Mouse (Mus musculus) liver, embryonic 11.5 days (tissue): Measurements from ENCODE around the gene Fbrsl1. TPM values are rescaled to one million over a fixed set of nuclear protein-coding genes. Genes with fewer than 3 reads are reported as not detected.
A peak's percentile ranks its signal among the peaks of the same experiment; 100 is the strongest.

Source experiments
- ATAC-seq: fragments of 200-750 bp; cut with Nextera tagmentation; replicated peaks from 2 replicates; pipeline ENCODE4 v1.8.0; 2017; ENCODE audit warnings: moderate number of reproducible peaks, mild to moderate bottlenecking, moderate TSS enrichment, moderate library complexity; ENCODE audit not compliant: low FRiP score
- DNase-seq: peaks from one replicate; pipeline ENCODE4 v3.0.0-alpha.2; 2017; ENCODE audit warnings: low spot score
- H3K27ac ChIP-seq: fragments of 300-500 bp; sonication (generic); 2 replicates; pipeline ENCODE4 v1.5.1; 2014; ENCODE audit warnings: mild to moderate bottlenecking, low read depth, low read length, control low read depth
- H3K27me3 ChIP-seq: fragments of 300-500 bp; sonication (generic); replicated peaks from 2 replicates; pipeline ENCODE4 v1.6.1; 2014; ENCODE audit warnings: low read length, mixed read lengths; ENCODE audit not compliant: control insufficient read depth, insufficient read depth
- H3K36me3 ChIP-seq: fragments of 300-500 bp; sonication (generic); 2 replicates; pipeline ENCODE4 v1.6.1; 2014; ENCODE audit warnings: mild to moderate bottlenecking, low read length, moderate library complexity, mixed read lengths; ENCODE audit not compliant: control insufficient read depth, insufficient read depth
- H3K4me1 ChIP-seq: fragments of 300-500 bp; sonication (generic); replicated peaks from 2 replicates; pipeline ENCODE4 v1.6.1; 2014; ENCODE audit warnings: low read length, mixed read lengths; ENCODE audit not compliant: control insufficient read depth, insufficient read depth
- H3K4me2 ChIP-seq: fragments of 300-500 bp; sonication (generic); 2 replicates; pipeline ENCODE4 v1.6.1; 2014; ENCODE audit warnings: mild to moderate bottlenecking, control low read depth, moderate library complexity
- H3K4me3 ChIP-seq: fragments of 300-500 bp; sonication (generic); 2 replicates; pipeline ENCODE4 v1.5.1; 2014; ENCODE audit warnings: low read depth, low read length, control low read depth
- H3K9ac ChIP-seq: fragments of 300-500 bp; sonication (generic); 2 replicates; pipeline ENCODE4 v1.6.1; 2014; ENCODE audit warnings: low read depth, low read length, control low read depth
- H3K9me3 ChIP-seq: fragments of 300-500 bp; sonication (generic); 2 replicates; pipeline ENCODE4 v1.6.1; 2016; ENCODE audit warnings: low read length, inconsistent platforms, mixed read lengths; ENCODE audit not compliant: control insufficient read depth
- WGBS: fragments of 180-500 bp; shearing (Covaris S2); extraction: QIAGEN DNeasy Blood & Tissue Kit; methylation state at CpG from one replicate; pipeline ENCODE4 v1.1.7; 2014; 5-methylcytosine and 5-hydroxymethylcytosine counted together
- polyA plus RNA-seq: library from polyadenylated mRNA; unstranded; fragments of >200 nt; fragmentation: Nextera tagmentation; extraction: Ambion mirVana; gene quantifications from 2 replicates; pipeline ENCODE4 v1.2.1, GENCODE M21; 2014

The Fbrsl1 gene
- polyA plus RNA-seq, 1 experiment from 2014 or later = 13.8 TPM

GRCm38 (mm10) chr5:110376802-110377433 lies 71.4 kb downstream of the Fbrsl1 start:
- 58% methylated on average over 8 of the region's 8 CpGs for WGBS
- Histone ChIP-seq H3K4me1 (no peaks in the 10 kb centered on the region), H3K4me2 (no peak overlapping the region), H3K9me3 (no peaks in the 10 kb centered on the region), H3K9ac (no peak overlapping the region), H3K4me3 (no peak overlapping the region), H3K27ac (no peak overlapping the region), H3K36me3 (peaks cover 2% of the 10 kb centered on the region; the same call in 1 of the 2 replicates), H3K27me3 (no peaks in the 10 kb centered on the region)
- ATAC-seq (peak; percentile 56), DNase-seq (peak; percentile 66)

GRCm38 (mm10) chr5:110363822-110364545 lies 84.3 kb downstream of the Fbrsl1 start:
- ATAC-seq = no peak
- Histone ChIP-seq H3K4me2 (peak overlapping the region; percentile 87), H3K4me3 (peak overlapping the region; percentile 55), H3K27me3 (peaks cover 4% of the 10 kb centered on the region), H3K36me3 (peaks cover 2% of the 10 kb centered on the region; the same call in 1 of the 2 replicates), H3K4me1 (peaks cover 4% of the 10 kb centered on the region), H3K9me3 (no peaks in the 10 kb centered on the region), H3K9ac (no peak overlapping the region), H3K27ac (no peak overlapping the region)
- no peak for DNase-seq
- WGBS = 48% methylated on average over 11 of the region's 11 CpGs

- WGBS = 4% methylated on average over 59 of the region's 72 CpGs
- peak overlapping the region; percentile 57 for H3K9ac ChIP-seq
- ATAC-seq = peak; percentile 85
Observed at GRCm38 (mm10) chr5:110363179-110363821, 85.0 kb downstream of the Fbrsl1 start.

GRCm38 (mm10) chr5:110362813-110363178 lies 85.5 kb downstream of the Fbrsl1 start:
- H3K4me2 ChIP-seq = peak overlapping the region; percentile 87
- H3K4me1 ChIP-seq = peaks cover 4% of the 10 kb centered on the region
- DNase-seq (no peak), ATAC-seq (peak; percentile 37)
- H3K36me3 ChIP-seq = peaks cover under 1% of the 10 kb centered on the region; the same call in 1 of the 2 replicates
- H3K9me3 ChIP-seq = no peaks in the 10 kb centered on the region
- H3K4me3 ChIP-seq = peak overlapping the region; percentile 55
- no peak overlapping the region for H3K27ac ChIP-seq
- H3K27me3 ChIP-seq = peaks cover 4% of the 10 kb centered on the region
- H3K9ac ChIP-seq = peak overlapping the region; percentile 57
- 2% methylated on average over 28 of the region's 28 CpGs for WGBS

More at GRCm38 (mm10) chr5:110363179-110363821, 85.0 kb downstream of the Fbrsl1 start:
- Histone ChIP-seq H3K9me3 (no peaks in the 10 kb centered on the region), H3K4me1 (peaks cover 4% of the 10 kb centered on the region), H3K36me3 (peaks cover 2% of the 10 kb centered on the region; the same call in 1 of the 2 replicates), H3K27ac (no peak overlapping the region), H3K4me2 (peak overlapping the region; percentile 87), H3K4me3 (peak overlapping the region; percentile 55), H3K27me3 (peaks cover 4% of the 10 kb centered on the region)
- peak; percentile 85 for DNase-seq

- no peak overlapping the region for H3K4me3 ChIP-seq
- no peaks in the 10 kb centered on the region for H3K9me3 ChIP-seq
- WGBS = 79% methylated on average over 6 of the region's 6 CpGs
- H3K4me1 ChIP-seq = peaks cover 4% of the 10 kb centered on the region
- no peaks in the 10 kb centered on the region for H3K36me3 ChIP-seq
- no peak overlapping the region for H3K4me2 ChIP-seq
- peaks cover 4% of the 10 kb centered on the region for H3K27me3 ChIP-seq
- no peak for DNase-seq
- no peak overlapping the region for H3K27ac ChIP-seq
- no peak overlapping the region for H3K9ac ChIP-seq
- ATAC-seq = no peak
Observed at GRCm38 (mm10) chr5:110361465-110361864, 86.8 kb downstream of the Fbrsl1 start.

GRCm38 (mm10) chr5:110357531-110358179 lies 90.6 kb downstream of the Fbrsl1 start:
- H3K4me1 ChIP-seq = no peaks in the 10 kb centered on the region
- peaks cover 10% of the 10 kb centered on the region for H3K27me3 ChIP-seq
- H3K27ac ChIP-seq = no peak overlapping the region
- no peak overlapping the region for H3K4me3 ChIP-seq
- no peaks in the 10 kb centered on the region for H3K36me3 ChIP-seq
- no peak for ATAC-seq
- H3K9me3 ChIP-seq = no peaks in the 10 kb centered on the region
- WGBS = 47% methylated on average over 9 of the region's 9 CpGs
- peak; percentile 70 for DNase-seq
- no peak overlapping the region for H3K9ac ChIP-seq
- no peak overlapping the region for H3K4me2 ChIP-seq

- Histone ChIP-seq H3K27ac (no peak overlapping the region), H3K4me1 (no peaks in the 10 kb centered on the region), H3K4me3 (no peak overlapping the region), H3K9ac (no peak overlapping the region), H3K9me3 (no peaks in the 10 kb centered on the region), H3K27me3 (peaks cover 10% of the 10 kb centered on the region), H3K36me3 (no peaks in the 10 kb centered on the region), H3K4me2 (no peak overlapping the region)
- 0 out of 2 replicates have a peak, but pooled peaks have one; percentile 10 for ATAC-seq
- DNase-seq = no peak
- WGBS = 15% methylated on average over 7 of the region's 7 CpGs
Observed at GRCm38 (mm10) chr5:110354716-110355115, 93.6 kb downstream of the Fbrsl1 start.

- Histone ChIP-seq H3K36me3 (no peaks in the 10 kb centered on the region), H3K9me3 (no peaks in the 10 kb centered on the region), H3K27me3 (peaks cover 26% of the 10 kb centered on the region), H3K4me1 (peaks cover 4% of the 10 kb centered on the region; the same call in 1 of the 2 replicates), H3K4me3 (no peak overlapping the region), H3K4me2 (no peak overlapping the region), H3K9ac (no peak overlapping the region), H3K27ac (no peak overlapping the region)
- DNase-seq (no peak), ATAC-seq (no peak)
- WGBS = 70% methylated on average over 8 of the region's 8 CpGs
Observed at GRCm38 (mm10) chr5:110347006-110347405, 101.3 kb downstream of the Fbrsl1 start.
